Mouse (Mus musculus) liver, embryonic 13.5 days (tissue): Measurements from ENCODE around the gene Adamts2. TPM values are rescaled to one million over a fixed set of nuclear protein-coding genes. Genes with fewer than 3 reads are reported as not detected.
A peak's percentile ranks its signal among the peaks of the same experiment; 100 is the strongest.

Source experiments
- ATAC-seq: fragments of 200-750 bp; cut with Nextera tagmentation; 2 replicates; pipeline ENCODE4 v1.8.0; 2017; ENCODE audit warnings: low read depth, mild to moderate bottlenecking, moderate number of reproducible peaks, moderate library complexity
- DNase-seq: peaks from one replicate; pipeline ENCODE4 v3.0.0; 2022
- H3K27ac ChIP-seq: fragments of 300-500 bp; sonication (generic); 2 replicates; pipeline ENCODE4 v1.5.1; 2015; ENCODE audit warnings: moderate library complexity, mild to moderate bottlenecking, inconsistent platforms
- H3K27me3 ChIP-seq: fragments of 300-500 bp; sonication (generic); 2 replicates; pipeline ENCODE4 v1.6.1; 2015; ENCODE audit warnings: mild to moderate bottlenecking, inconsistent platforms
- H3K36me3 ChIP-seq: fragments of 300-500 bp; sonication (generic); 2 replicates; pipeline ENCODE4 v1.6.1; 2015; ENCODE audit warnings: mild to moderate bottlenecking, inconsistent platforms
- H3K4me1 ChIP-seq: fragments of 300-500 bp; sonication (generic); replicated peaks from 2 replicates; pipeline ENCODE4 v1.6.1; 2015; ENCODE audit warnings: inconsistent platforms
- H3K4me2 ChIP-seq: fragments of 300-500 bp; sonication (generic); 2 replicates; pipeline ENCODE4 v1.6.1; 2015; ENCODE audit warnings: inconsistent platforms, mild to moderate bottlenecking, moderate library complexity
- H3K4me3 ChIP-seq: fragments of 300-500 bp; sonication (generic); replicated peaks from 2 replicates; pipeline ENCODE4 v1.5.1; 2015; ENCODE audit warnings: mild to moderate bottlenecking, inconsistent platforms
- H3K9ac ChIP-seq: fragments of 300-500 bp; sonication (generic); 2 replicates; pipeline ENCODE4 v1.6.1; 2015; ENCODE audit warnings: mild to moderate bottlenecking, inconsistent platforms
- H3K9me3 ChIP-seq: fragments of 300-500 bp; sonication (generic); replicated peaks from 2 replicates; pipeline ENCODE4 v1.6.1; 2016; ENCODE audit warnings: inconsistent platforms
- WGBS: fragments of 180-500 bp; shearing (Covaris S2); methylation state at CpG from one replicate; pipeline ENCODE4 v1.1.7; 2015; ENCODE audit not compliant: insufficient replicate concordance; 5-methylcytosine and 5-hydroxymethylcytosine counted together
- polyA plus RNA-seq: library from polyadenylated mRNA; unstranded; fragments of >200 nt; fragmentation: Nextera tagmentation; extraction: Ambion mirVana; gene quantifications from 2 replicates; pipeline ENCODE4 v1.2.1, GENCODE M21; 2015

The Adamts2 gene
- polyA plus RNA-seq, 1 experiment from 2014 or later: 1.4 TPM

DNA sequence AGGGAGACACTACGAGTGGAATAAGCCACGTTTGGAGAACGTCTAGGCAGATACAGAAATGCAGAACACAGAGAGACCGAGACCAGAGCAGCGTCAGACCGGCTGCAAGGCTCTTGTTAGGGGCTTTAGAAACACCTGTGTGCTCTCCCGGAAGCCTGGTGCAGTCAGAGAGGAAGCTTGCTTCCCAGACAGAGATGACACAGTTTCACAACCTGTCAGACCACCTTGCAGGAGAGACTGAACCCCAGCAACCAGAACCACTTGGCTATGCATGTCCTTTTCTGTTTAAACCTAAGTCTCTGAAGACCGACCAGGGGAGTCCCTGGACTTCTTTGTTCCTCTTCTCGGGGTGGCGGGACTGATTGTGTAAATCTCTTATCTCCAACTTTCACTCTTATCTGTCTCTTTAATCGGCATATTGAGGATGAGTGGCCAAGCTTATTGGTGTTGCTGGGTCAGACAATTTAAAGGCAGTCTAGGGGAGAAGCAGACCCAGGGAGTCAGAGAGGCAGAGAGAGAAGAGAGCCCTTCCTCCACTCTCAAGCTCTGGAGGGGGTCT, 248.4 kb downstream of the Adamts2 start, which contains the start of gene Grm6:
TSS of gene Grm6 (plus strand) at position 509 of the 559 bp plus-strand sequence.
- Histone ChIP-seq H3K9me3 (0 out of 2 replicates have a peak, but pooled peaks cover 4% of the 10 kb centered on the region), H3K4me1 (no peaks in the 10 kb centered on the region; the same call in 1 of the 2 replicates), H3K4me2 (peak within 1 kb of the TSS; percentile 44), H3K4me3 (peak within 1 kb of the TSS; percentile 29), H3K27me3 (peaks cover 63% of the 10 kb centered on the region), H3K27ac (no peak within 1 kb of the TSS), H3K9ac (no peak within 1 kb of the TSS), H3K36me3 (no peaks in the 10 kb centered on the region)
- no peak for DNase-seq
- no peak for ATAC-seq
- WGBS: 1% methylated on average over 11 of the region's 11 CpGs

DNA sequence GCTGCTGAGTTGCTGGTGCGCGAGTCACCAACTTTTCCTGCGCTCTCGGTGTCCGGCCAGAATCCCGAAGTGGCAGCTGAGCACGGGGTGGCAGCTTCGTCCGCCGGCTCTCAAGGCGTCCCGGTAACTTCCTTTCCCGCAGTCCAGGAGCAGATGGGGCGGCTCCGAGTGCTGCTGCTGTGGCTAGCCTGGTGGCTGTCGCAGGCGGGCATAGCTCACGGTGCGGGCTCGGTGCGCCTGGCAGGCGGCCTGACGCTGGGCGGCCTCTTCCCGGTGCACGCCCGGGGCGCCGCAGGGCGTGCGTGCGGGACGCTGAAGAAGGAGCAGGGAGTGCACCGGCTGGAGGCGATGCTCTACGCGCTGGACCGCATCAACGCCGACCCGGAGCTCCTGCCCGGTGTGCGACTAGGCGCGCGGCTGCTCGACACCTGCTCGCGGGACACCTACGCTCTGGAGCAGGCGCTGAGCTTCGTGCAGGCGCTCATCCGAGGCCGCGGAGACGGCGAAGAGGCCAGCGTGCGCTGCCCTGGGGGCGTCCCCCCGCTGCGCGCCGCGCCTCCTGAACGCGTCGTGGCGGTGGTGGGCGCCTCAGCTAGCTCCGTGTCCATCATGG, 249.2 kb downstream of the Adamts2 start:
- H3K4me1 ChIP-seq: no peaks in the 10 kb centered on the region; the same call in 1 of the 2 replicates
- no peak overlapping the region for H3K9ac ChIP-seq
- ATAC-seq (no peak), DNase-seq (no peak)
- peak overlapping the region; percentile 44 for H3K4me2 ChIP-seq
- H3K9me3 ChIP-seq: 0 out of 2 replicates have a peak, but pooled peaks cover 4% of the 10 kb centered on the region
- no peak overlapping the region for H3K27ac ChIP-seq
- no peaks in the 10 kb centered on the region for H3K36me3 ChIP-seq
- peak overlapping the region; percentile 29 for H3K4me3 ChIP-seq
- peaks cover 63% of the 10 kb centered on the region for H3K27me3 ChIP-seq
- WGBS: under 1% methylated on average over 72 of the region's 72 CpGs

Other genes with a start within 250 kb of the Adamts2 start
- not detected in 2 replicates for gene Cby3, start 247.6 kb upstream of the Adamts2 start, polyA plus RNA-seq
- 124 and 144 TPM in 2 replicates for gene Hnrnph1, start 225.1 kb upstream of the Adamts2 start, polyA plus RNA-seq
- 8.2 and 9.8 TPM in 2 replicates for gene Rufy1, start 171.0 kb upstream of the Adamts2 start, polyA plus RNA-seq
- gene Zfp354c, start 225.6 kb downstream of the Adamts2 start, polyA plus RNA-seq: 1.7 TPM in 2 replicates
- gene Zfp879, start 239.5 kb downstream of the Adamts2 start, polyA plus RNA-seq: 0.07 TPM in 2 replicates
- gene Grm6, start 248.6 kb downstream of the Adamts2 start, polyA plus RNA-seq: 0.03 TPM in 1 of 2 replicates, not detected in the other